Mouse (Mus musculus) myocyte (in vitro differentiated cells): ENCODE measurements around the gene Tmpo. TPM values are rescaled to one million over a fixed set of nuclear protein-coding genes. Genes with fewer than 3 reads are reported as not detected.

Experiments
- H3K27me3 ChIP-seq: one replicate; pipeline ENCODE4 v1.6.1; 2011; ENCODE audit not compliant: control insufficient read depth, insufficient read depth, insufficient read length
- H3K36me3 ChIP-seq: one replicate; pipeline ENCODE4 v1.6.1; 2011; ENCODE audit not compliant: control insufficient read depth, insufficient read depth
- H3K4me2 ChIP-seq: one replicate; pipeline ENCODE4 v1.6.1; 2011; ENCODE audit warnings: low read depth, control low read depth
- H3K4me3 ChIP-seq: one replicate; pipeline ENCODE4 v1.5.1; 2011; ENCODE audit warnings: mild to moderate bottlenecking, control low read depth, moderate library complexity
- H3K79me2 ChIP-seq: one replicate; pipeline ENCODE4 v1.6.1; 2011; ENCODE audit not compliant: control insufficient read depth, insufficient read depth
- H3ac ChIP-seq: one replicate; pipeline ENCODE4 v1.6.1; 2011; ENCODE audit not compliant: control insufficient read depth, insufficient read length
- CEBPB ChIP-seq: IDR thresholded peaks from 2 replicates; pipeline ENCODE4 v1.6.1; 2011; ENCODE audit warnings: mild to moderate bottlenecking, moderate library complexity; ENCODE audit not compliant: poor library complexity, insufficient read depth, severe bottlenecking
- E2F4 ChIP-seq: IDR thresholded peaks from one replicate; pipeline ENCODE4 v1.6.1; 2011; ENCODE audit warnings: mild to moderate bottlenecking, control low read depth, moderate library complexity; ENCODE audit not compliant: insufficient read depth
- MAX ChIP-seq: IDR thresholded peaks from one replicate; pipeline ENCODE4 v1.6.1; 2011; ENCODE audit warnings: low read depth, mild to moderate bottlenecking, control low read depth
- MYOD1 ChIP-seq, 3 experiments: IDR thresholded peaks; one replicate each; pipeline ENCODE4 v1.6.1; 2011; ENCODE audit warnings: control low read depth in 2 of 3, low read depth in 2 of 3, mild to moderate bottlenecking in 2 of 3, moderate library complexity in 1 of 3; ENCODE audit not compliant: insufficient read length in 2 of 3, control insufficient read depth in 1 of 3
- MYOG ChIP-seq, 3 experiments: IDR thresholded peaks; one replicate each; pipeline ENCODE4 v1.6.1; 2011; ENCODE audit warnings: control low read depth in 2 of 3, low read depth in 2 of 3, mild to moderate bottlenecking in 2 of 3; ENCODE audit not compliant: insufficient read length in 2 of 3, control insufficient read depth in 1 of 3, insufficient read depth in 1 of 3
- POLR2A ChIP-seq: IDR thresholded peaks from one replicate; pipeline ENCODE4 v1.6.1; 2011; ENCODE audit warnings: low read depth, mild to moderate bottlenecking, control low read depth, moderate library complexity; ENCODE audit not compliant: insufficient read length
- POLR2AphosphoS2 ChIP-seq: IDR thresholded peaks from one replicate; pipeline ENCODE4 v1.6.1; 2011; ENCODE audit warnings: low read depth, control low read depth; ENCODE audit not compliant: insufficient read length
- REST ChIP-seq: IDR thresholded peaks from one replicate; pipeline ENCODE4 v1.6.1; 2011; ENCODE audit warnings: mild to moderate bottlenecking, control low read depth, moderate library complexity; ENCODE audit not compliant: insufficient read depth, insufficient read length
- SRF ChIP-seq: IDR thresholded peaks from one replicate; pipeline ENCODE4 v1.6.1; 2011; ENCODE audit warnings: low read depth; ENCODE audit not compliant: control insufficient read depth, insufficient read length
- TCF12 ChIP-seq: IDR thresholded peaks from one replicate; pipeline ENCODE4 v1.6.1; 2011; ENCODE audit warnings: mild to moderate bottlenecking, control low read depth; ENCODE audit not compliant: poor library complexity, insufficient read depth, severe bottlenecking
- TCF3 ChIP-seq: IDR thresholded peaks from one replicate; pipeline ENCODE4 v1.6.1; 2011; ENCODE audit warnings: low read depth, control low read depth; ENCODE audit not compliant: insufficient read length
- USF1 ChIP-seq: IDR thresholded peaks from one replicate; pipeline ENCODE4 v1.6.1; 2011; ENCODE audit warnings: low read depth, mild to moderate bottlenecking, control low read depth, moderate library complexity
- polyA plus RNA-seq: library from polyadenylated mRNA; unstranded; fragments of >200 nt; fragmentation: generic; extraction: Trizol; gene quantifications from one replicate; pipeline ENCODE4 v1.2.1, GENCODE M21; 2012; ENCODE audit warnings: missing spikeins

The Tmpo gene
- polyA plus RNA-seq, 1 experiment: 55.6 TPM

GRCm38 (mm10) chr10:91182291-91182990, 1.3 kb upstream of the Tmpo start:
- no peaks in the 10 kb centered on the region for H3K36me3 ChIP-seq
- H3K4me3 ChIP-seq: peak overlapping the region; percentile 64
- peak overlapping the region; percentile 98 for H3K4me2 ChIP-seq
- TF ChIP-seq MAX (no peak), TCF3 (no peak), CEBPB (no peak), USF1 (no peak), POLR2AphosphoS2 (no peak), REST (no peak), SRF (no peak), POLR2A (no peak), MYOD1 (IDR thresholded peaks at IDR 0.05; ENCODE audit: control insufficient read depth in 1 of 3, insufficient read length in 2 of 3, low read depth in 2 of 3) (no peak), TCF12 (no peak), E2F4 (no peak), MYOG (IDR thresholded peaks at IDR 0.05; ENCODE audit: control insufficient read depth in 1 of 3, insufficient read depth in 1 of 3, insufficient read length in 2 of 3, low read depth in 2 of 3) (no peak)
- H3K79me2 ChIP-seq: no peaks in the 10 kb centered on the region
- H3K27me3 ChIP-seq: no peaks in the 10 kb centered on the region
- no peak overlapping the region for H3ac ChIP-seq

- Histone ChIP-seq H3K36me3 (no peaks in the 10 kb centered on the region), H3K79me2 (no peaks in the 10 kb centered on the region), H3K27me3 (no peaks in the 10 kb centered on the region), H3K4me3 (peak overlapping the region; percentile 64), H3K4me2 (peak overlapping the region; percentile 98), H3ac (peak overlapping the region; percentile 3)
- peak in 1 of 3 experiments; percentile 13 for TF ChIP-seq MYOG (IDR thresholded peaks at IDR 0.05; ENCODE audit: control insufficient read depth in 1 of 3, insufficient read depth in 1 of 3, insufficient read length in 2 of 3, low read depth in 2 of 3)
- TF ChIP-seq USF1: no peak
- TF ChIP-seq E2F4: peak; percentile 83
- no peak for TF ChIP-seq TCF3
- TF ChIP-seq POLR2A: peak; percentile 87
- no peak for TF ChIP-seq REST
- TF ChIP-seq MAX: no peak
- TF ChIP-seq SRF: peak; percentile 12
- TF ChIP-seq POLR2AphosphoS2: peak; percentile 89
- TF ChIP-seq CEBPB: 0 out of 2 replicates have a peak, but pooled peaks have one; percentile 47
These were observed 560 bp upstream of the Tmpo start for GRCm38 (mm10) chr10:91181461-91182288.

- H3K79me2 ChIP-seq: no peaks in the 10 kb centered on the region
- peak overlapping the region; percentile 89 for H3K4me2 ChIP-seq
- H3ac ChIP-seq: no peak overlapping the region
- H3K4me3 ChIP-seq: peak overlapping the region; percentile 64
- H3K27me3 ChIP-seq: no peaks in the 10 kb centered on the region
- H3K36me3 ChIP-seq: no peaks in the 10 kb centered on the region
- TF ChIP-seq REST (no peak), POLR2A (peak; percentile 38)
These were observed 814 bp downstream of the Tmpo start for GRCm38 (mm10) chr10:91180301-91180700.

- Histone ChIP-seq H3K4me3 (peak overlapping the region; percentile 64), H3K36me3 (no peaks in the 10 kb centered on the region), H3K27me3 (no peaks in the 10 kb centered on the region), H3K4me2 (peak overlapping the region; percentile 89), H3ac (no peak overlapping the region), H3K79me2 (no peaks in the 10 kb centered on the region)
- TF ChIP-seq SRF (no peak), MAX (no peak), CEBPB (no peak), TCF3 (no peak), MYOG (IDR thresholded peaks at IDR 0.05; ENCODE audit: control insufficient read depth in 1 of 3, insufficient read depth in 1 of 3, insufficient read length in 2 of 3, low read depth in 2 of 3) (no peak), POLR2AphosphoS2 (no peak), E2F4 (no peak), REST (no peak), USF1 (no peak), MYOD1 (IDR thresholded peaks at IDR 0.05; ENCODE audit: control insufficient read depth in 1 of 3, insufficient read length in 2 of 3, low read depth in 2 of 3) (no peak), POLR2A (no peak), TCF12 (no peak)
These were observed 1.3 kb downstream of the Tmpo start for GRCm38 (mm10) chr10:91179834-91180233.
